Mouse (Mus musculus) testis, adult 2 months (tissue): Measurements from ENCODE around the gene Coro1b.

Experiments used
- CTCF ChIP-seq: fragments of 200-500 bp; IDR thresholded peaks from 2 replicates; pipeline ENCODE4 v1.5.1; 2012; ENCODE audit warnings: low read depth, mild to moderate bottlenecking, inconsistent platforms, low read length, moderate library complexity; ENCODE audit not compliant: control insufficient read depth, insufficient read depth, insufficient replicate concordance
- POLR2A ChIP-seq: fragments of 200-500 bp; IDR thresholded peaks from 2 replicates; pipeline ENCODE4 v1.6.1; 2012; ENCODE audit warnings: low read depth, mild to moderate bottlenecking, inconsistent platforms, low read length, moderate library complexity; ENCODE audit not compliant: control insufficient read depth

DNA sequence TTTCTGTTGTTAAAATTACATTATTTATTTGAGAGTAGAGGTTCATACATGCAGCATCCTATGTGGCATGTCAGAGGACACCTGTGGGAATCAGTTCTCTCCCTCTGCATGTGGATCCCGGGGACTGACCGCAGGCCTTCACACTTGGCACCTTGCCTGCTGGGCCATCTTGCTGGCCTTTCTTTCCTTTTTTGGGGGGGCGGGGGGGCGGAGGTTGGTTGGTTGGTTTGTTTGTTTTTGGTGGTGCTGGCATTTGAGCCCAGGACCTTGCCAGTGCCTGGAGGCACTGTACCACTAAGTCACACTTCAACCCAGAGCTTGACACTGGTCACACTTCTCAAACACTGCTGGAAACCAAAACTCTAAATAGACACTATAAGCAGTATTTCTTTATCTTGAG, 14.1 kb upstream of the Coro1b start:
- TF ChIP-seq POLR2A, result no peak
- TF ChIP-seq CTCF, result no peak
